Mouse (Mus musculus) kidney, adult 2 months (tissue): Measurements from ENCODE around the gene Crkl.

Experiments used
- CTCF ChIP-seq: fragments of 200-500 bp; conservative IDR thresholded peaks from 2 replicates; pipeline ENCODE4 v1.5.1; 2011; ENCODE audit warnings: low read depth, mild to moderate bottlenecking, control low read depth, low read length, moderate library complexity, mixed read lengths; ENCODE audit not compliant: insufficient read depth, insufficient read length
- POLR2A ChIP-seq: fragments of 200-500 bp; IDR thresholded peaks from one replicate; pipeline ENCODE4 v1.6.1; 2011; ENCODE audit warnings: low read depth, low read length, control low read depth

DNA sequence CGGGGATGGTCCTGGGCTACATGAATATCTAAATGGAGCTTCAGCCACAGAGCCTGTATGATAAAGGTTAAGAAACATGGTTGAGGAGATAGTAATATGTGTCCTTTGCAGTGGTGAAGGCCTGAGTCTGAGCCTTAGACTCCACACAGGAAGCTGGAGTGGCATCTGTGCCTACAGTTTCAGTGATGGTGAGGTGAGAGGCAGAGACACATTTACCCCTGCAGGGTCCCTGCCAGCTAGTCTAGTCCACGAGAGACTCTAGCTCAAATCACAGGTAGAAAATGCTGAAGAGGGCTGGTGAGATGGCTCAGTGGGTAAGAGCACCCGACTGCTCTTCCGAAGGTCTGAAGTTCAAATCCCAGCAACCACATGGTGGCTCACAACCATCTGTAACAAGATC, 23.5 kb downstream of the Crkl start:
- no peak for TF ChIP-seq POLR2A
- no peak for TF ChIP-seq CTCF
